Mouse (Mus musculus) heart, postnatal 0 days (tissue): ENCODE results near the gene Cltc. TPM values are rescaled to one million over a fixed set of nuclear protein-coding genes. Genes with fewer than 3 reads are reported as not detected.

Experiments
- ATAC-seq: fragments of 200-750 bp; cut with Nextera tagmentation; 2 replicates; pipeline ENCODE4 v1.8.0; 2017; ENCODE audit warnings: low read depth, moderate number of reproducible peaks, moderate library complexity; ENCODE audit not compliant: insufficient read depth
- DNase-seq: peaks from one replicate; pipeline ENCODE4 v3.0.0-alpha.2; 2016; ENCODE audit warnings: low spot score
- H3K27ac ChIP-seq: fragments of 300-500 bp; sonication (generic); 2 replicates; pipeline ENCODE4 v1.5.1; 2014; ENCODE audit warnings: low read depth, mild to moderate bottlenecking
- H3K27me3 ChIP-seq: fragments of 300-500 bp; sonication (generic); 2 replicates; pipeline ENCODE4 v1.6.1; 2014; ENCODE audit warnings: low read length, mixed read lengths; ENCODE audit not compliant: control insufficient read depth, insufficient read depth
- H3K36me3 ChIP-seq: fragments of 300-500 bp; sonication (generic); replicated peaks from 2 replicates; pipeline ENCODE4 v1.6.1; 2014; ENCODE audit warnings: low read length, mixed read lengths; ENCODE audit not compliant: control insufficient read depth, insufficient read depth
- H3K4me1 ChIP-seq: fragments of 300-500 bp; sonication (generic); 2 replicates; pipeline ENCODE4 v1.6.1; 2014; ENCODE audit warnings: antibody characterized with exemption; ENCODE audit not compliant: control insufficient read depth, insufficient read depth
- H3K4me2 ChIP-seq: fragments of 300-500 bp; sonication (generic); 2 replicates; pipeline ENCODE4 v1.6.1; 2014; ENCODE audit warnings: low read depth, mild to moderate bottlenecking, low read length, moderate library complexity
- H3K4me3 ChIP-seq: fragments of 300-500 bp; sonication (generic); 2 replicates; pipeline ENCODE4 v1.5.1; 2014; ENCODE audit warnings: low read depth, low read length
- H3K9ac ChIP-seq: fragments of 300-500 bp; sonication (generic); replicated peaks from 2 replicates; pipeline ENCODE4 v1.6.1; 2014; ENCODE audit warnings: low read depth, low read length, mixed read lengths
- H3K9me3 ChIP-seq: fragments of 300-500 bp; sonication (generic); replicated peaks from 2 replicates; pipeline ENCODE4 v1.6.1; 2016; ENCODE audit warnings: low read length; ENCODE audit not compliant: control insufficient read depth
- CTCF ChIP-seq: IDR thresholded peaks from 2 replicates; pipeline ENCODE4 v1.5.1; 2016; ENCODE audit warnings: antibody characterized with exemption, control low read depth, low read depth
- EP300 ChIP-seq: IDR thresholded peaks from 2 replicates; pipeline ENCODE4 v1.6.1; 2016; ENCODE audit warnings: antibody characterized with exemption, low read depth
- WGBS: fragments of 180-500 bp; shearing (Covaris S2); extraction: QIAGEN DNeasy Blood & Tissue Kit; methylation state at CpG from one replicate; pipeline ENCODE4 v1.1.7; 2014; 5-methylcytosine and 5-hydroxymethylcytosine counted together
- polyA plus RNA-seq: library from polyadenylated mRNA; unstranded; fragments of >200 nt; fragmentation: Nextera tagmentation; extraction: Ambion mirVana; gene quantifications from 2 replicates; pipeline ENCODE4 v1.2.1, GENCODE M21; 2015
- total RNA-seq: library from RNA; depleted of rRNA; stranded (reverse); fragments of >200 nt; gene quantifications from 2 replicates; pipeline ENCODE4 v1.2.3, GENCODE M21; 2014; ENCODE audit warnings: low replicate concordance

The Cltc gene
- total and polyA plus RNA-seq, 2 experiments from 2014 or later, result 77.6 to 185 TPM

- H3K9me3 ChIP-seq, result no peaks in the 10 kb centered on the region
- TF ChIP-seq EP300 (no peak), CTCF (no peak)
- H3K4me2 ChIP-seq, result peak overlapping the region; percentile 26; the same call in 1 of the 2 replicates
- peaks cover 65% of the 10 kb centered on the region for H3K4me1 ChIP-seq
- no peaks in the 10 kb centered on the region for H3K27me3 ChIP-seq
- no peak for DNase-seq
- H3K4me3 ChIP-seq, result no peak overlapping the region
- ATAC-seq, result no peak
- H3K27ac ChIP-seq, result no peak overlapping the region
- 0 out of 2 replicates have a peak, but pooled peaks cover 4% of the 10 kb centered on the region for H3K36me3 ChIP-seq
- no peak overlapping the region for H3K9ac ChIP-seq
- 40% methylated on average over 3 of the region's 3 CpGs for WGBS
Observed at GRCm38 (mm10) chr11:86749776-86750423, 7.5 kb downstream of the Cltc start.

- no peak overlapping the region for H3K4me2 ChIP-seq
- H3K4me3 ChIP-seq, result no peak overlapping the region
- H3K9me3 ChIP-seq, result no peaks in the 10 kb centered on the region
- TF ChIP-seq CTCF, result no peak
- no peak for TF ChIP-seq EP300
- 47% methylated on average over 3 of the region's 3 CpGs for WGBS
- peaks cover 67% of the 10 kb centered on the region for H3K4me1 ChIP-seq
- H3K9ac ChIP-seq, result no peak overlapping the region
- no peaks in the 10 kb centered on the region for H3K36me3 ChIP-seq
- peak overlapping the region; percentile 38 for H3K27ac ChIP-seq
- no peak for ATAC-seq
- H3K27me3 ChIP-seq, result no peaks in the 10 kb centered on the region
- no peak for DNase-seq
Observed at GRCm38 (mm10) chr11:86745634-86746404, 11.5 kb downstream of the Cltc start.

GRCm38 (mm10) chr11:86742605-86743004 lies 14.8 kb downstream of the Cltc start:
- Histone ChIP-seq H3K4me2 (no peak overlapping the region), H3K36me3 (no peaks in the 10 kb centered on the region), H3K4me1 (peaks cover 45% of the 10 kb centered on the region), H3K9me3 (no peaks in the 10 kb centered on the region), H3K9ac (no peak overlapping the region), H3K4me3 (no peak overlapping the region), H3K27me3 (no peaks in the 10 kb centered on the region), H3K27ac (peak overlapping the region; percentile 62; the same call in 1 of the 2 replicates)
- peak; percentile 80 for ATAC-seq
- DNase-seq, result peak; percentile 58
- TF ChIP-seq CTCF (no peak), EP300 (no peak)
- WGBS, result 9% methylated on average over 2 of the region's 2 CpGs

- no peak overlapping the region for H3K4me3 ChIP-seq
- no peaks in the 10 kb centered on the region for H3K9me3 ChIP-seq
- 91% methylated on average over 5 of the region's 5 CpGs for WGBS
- 0 out of 2 replicates have a peak, but pooled peaks cover under 1% of the 10 kb centered on the region for H3K36me3 ChIP-seq
- TF ChIP-seq EP300 (no peak), CTCF (no peak)
- DNase-seq (no peak), ATAC-seq (no peak)
- no peaks in the 10 kb centered on the region for H3K27me3 ChIP-seq
- no peak overlapping the region for H3K9ac ChIP-seq
- peaks cover 37% of the 10 kb centered on the region for H3K4me1 ChIP-seq
- H3K27ac ChIP-seq, result 0 out of 2 replicates have a peak overlapping the region, but pooled peaks have one; percentile 11
- no peak overlapping the region for H3K4me2 ChIP-seq
Observed at GRCm38 (mm10) chr11:86741505-86741904, 15.9 kb downstream of the Cltc start.

- no peaks in the 10 kb centered on the region for H3K9me3 ChIP-seq
- no peak overlapping the region for H3K27ac ChIP-seq
- 51% methylated on average over 2 of the region's 2 CpGs for WGBS
- H3K36me3 ChIP-seq, result peaks cover 13% of the 10 kb centered on the region; the same call in 1 of the 2 replicates
- H3K4me2 ChIP-seq, result no peak overlapping the region
- H3K4me3 ChIP-seq, result no peak overlapping the region
- no peak overlapping the region for H3K9ac ChIP-seq
- ATAC-seq (no peak), DNase-seq (no peak)
- peaks cover 23% of the 10 kb centered on the region; the same call in 1 of the 2 replicates for H3K4me1 ChIP-seq
- TF ChIP-seq CTCF, result no peak
- no peak for TF ChIP-seq EP300
- no peaks in the 10 kb centered on the region for H3K27me3 ChIP-seq
Observed at GRCm38 (mm10) chr11:86739470-86739869, 17.9 kb downstream of the Cltc start.
